Mouse (Mus musculus) cerebellum, postnatal 4 days (tissue): ENCODE data around the gene Trem1.

Source experiments
- DNase-seq, 2 experiments: peaks; one replicate each; pipeline ENCODE4 v3.0.0; 2022; ENCODE audit warnings: low spot score in 2 of 2, mixed read lengths in 1 of 2

Trem1 gene

GRCm38 (mm10) chr17:48267591-48267990 is 35.0 kb downstream of the Trem1 start:
- DNase-seq, result no peak

- no peak for DNase-seq
Measured at GRCm38 (mm10) chr17:48268276-48268675, 35.7 kb downstream of the Trem1 start.

- DNase-seq, result no peak
Measured at GRCm38 (mm10) chr17:48269833-48270232, 37.3 kb downstream of the Trem1 start.

GRCm38 (mm10) chr17:48272158-48272557 is 39.6 kb downstream of the Trem1 start:
- no peak for DNase-seq

- no peak for DNase-seq
Measured at GRCm38 (mm10) chr17:48272598-48272997, 40.0 kb downstream of the Trem1 start.

GRCm38 (mm10) chr17:48274098-48274497 is 41.5 kb downstream of the Trem1 start:
- DNase-seq, result no peak

GRCm38 (mm10) chr17:48274885-48275284 is 42.3 kb downstream of the Trem1 start:
- peak; percentile 39 to 75 for DNase-seq

GRCm38 (mm10) chr17:48275736-48276135 is 43.2 kb downstream of the Trem1 start:
- DNase-seq, result no peak

- no peak for DNase-seq
Measured at GRCm38 (mm10) chr17:48278381-48278780, 45.8 kb downstream of the Trem1 start.

- DNase-seq, result no peak
Measured at GRCm38 (mm10) chr17:48279002-48279401, 46.4 kb downstream of the Trem1 start.

GRCm38 (mm10) chr17:48280943-48281738 is 48.6 kb downstream of the Trem1 start:
- DNase-seq, result no peak

- peak in 1 of 2 experiments; percentile 8 for DNase-seq
Measured at GRCm38 (mm10) chr17:48281739-48282085, 49.1 kb downstream of the Trem1 start.

- no peak for DNase-seq
Measured at GRCm38 (mm10) chr17:48286765-48287164, 54.2 kb downstream of the Trem1 start.

GRCm38 (mm10) chr17:48287276-48287675 is 54.7 kb downstream of the Trem1 start:
- DNase-seq, result no peak

GRCm38 (mm10) chr17:48293500-48294194 is 61.1 kb downstream of the Trem1 start:
- no peak for DNase-seq
